Mouse (Mus musculus) ES-Bruce4 (cell line): ENCODE results near the gene Dnmt3a.

Experiments used
- CTCF ChIP-seq: IDR thresholded peaks from one replicate; pipeline ENCODE4 v1.8.1; 2011; ENCODE audit warnings: low read depth, low read length
- EP300 ChIP-seq: IDR thresholded peaks from 2 replicates; pipeline ENCODE4 v1.6.1; 2011; ENCODE audit warnings: low read depth, low read length; ENCODE audit not compliant: insufficient read depth
- POLR2A ChIP-seq: IDR thresholded peaks from one replicate; pipeline ENCODE4 v1.8.1; 2011; ENCODE audit warnings: low read length; ENCODE audit not compliant: insufficient read depth

DNA sequence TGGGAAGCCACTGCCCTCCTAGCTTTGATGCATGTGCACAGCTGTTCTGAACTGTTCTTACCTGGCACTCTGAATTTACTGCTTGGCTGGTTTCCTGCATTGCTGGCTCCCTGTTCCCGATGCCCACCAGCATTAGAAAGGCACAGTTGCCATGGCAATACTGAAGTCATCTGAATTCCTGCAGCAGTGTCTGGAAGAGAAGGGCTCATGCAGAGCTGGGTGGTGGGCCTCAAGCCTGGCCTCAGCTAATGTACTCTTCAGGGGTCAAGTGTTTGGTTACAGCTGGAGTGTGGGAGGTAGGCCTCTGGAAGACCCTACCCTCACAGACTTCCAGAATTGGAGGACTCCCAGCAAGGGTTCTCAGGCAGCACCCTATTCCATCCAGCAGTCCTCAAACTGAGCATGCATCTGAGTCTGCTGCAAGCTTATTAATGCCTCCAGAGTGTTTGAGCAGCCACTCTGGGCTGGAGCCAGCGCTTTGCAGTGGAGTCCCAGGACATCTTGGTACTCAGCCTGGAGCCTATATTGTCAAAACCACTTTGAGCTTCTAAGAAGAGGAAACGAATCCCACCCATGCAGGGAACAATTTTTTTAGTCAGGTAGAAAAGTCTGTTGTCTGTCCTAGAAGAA lies 22.5 kb upstream of the Dnmt3a start:
- TF ChIP-seq CTCF: no peak
- TF ChIP-seq EP300: no peak
- no peak for TF ChIP-seq POLR2A
